Mouse (Mus musculus): Measurements from ENCODE around the gene Rnf167.

Rnf167 gene

DNA sequence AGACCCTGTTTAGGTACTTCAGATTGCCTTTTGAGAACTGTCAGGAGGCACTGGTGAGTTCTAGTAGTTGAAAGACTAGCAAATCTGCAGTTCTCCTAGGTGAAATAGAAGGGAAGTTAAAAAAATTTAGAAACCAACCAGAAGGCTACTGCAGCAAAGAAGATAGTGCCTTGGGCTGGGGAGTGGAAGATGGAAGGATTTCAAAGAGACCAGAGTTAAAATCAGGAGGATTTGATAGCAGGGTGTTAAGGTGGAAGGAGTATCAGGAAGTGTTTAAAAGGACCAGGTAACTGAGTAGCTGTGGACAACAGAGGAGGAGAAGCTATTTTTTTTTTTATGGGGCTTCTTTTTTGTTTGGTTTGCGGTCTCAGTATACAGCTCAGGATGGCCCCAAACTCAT lies 9.3 kb upstream of the Rnf167 start:
- no peak for DNase-seq (ENCODE audit: low spot score in 2 of 2)

DNA sequence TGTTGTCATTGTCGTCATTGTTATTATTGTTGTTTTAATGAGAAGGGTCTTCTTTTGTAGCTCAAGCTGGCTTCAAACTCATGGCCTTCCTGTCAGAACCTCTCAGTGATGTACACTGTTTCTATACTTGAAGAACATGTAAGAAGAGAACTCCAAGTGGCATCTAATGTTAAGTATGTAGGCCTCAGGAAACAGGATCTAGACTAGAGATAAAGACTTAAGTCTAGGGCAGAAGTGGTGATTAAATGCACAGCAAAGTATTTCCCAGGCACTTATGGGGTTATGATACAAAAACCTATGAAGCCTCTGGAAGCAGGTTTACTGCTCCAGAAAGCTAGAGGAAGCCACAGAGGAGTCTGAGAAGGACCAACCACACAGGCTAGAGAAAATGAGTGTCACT lies 8.7 kb upstream of the Rnf167 start:
- no peak for DNase-seq (ENCODE audit: low spot score in 2 of 2)

- DNase-seq (ENCODE audit: low spot score in 2 of 2), result no peak
These were observed 8.2 kb upstream of the Rnf167 start, which contains the start of gene Gp1ba for GRCm38 (mm10) chr11:70638714-70639278. TSS of gene Gp1ba (plus strand) at chr11:70639122.

DNA sequence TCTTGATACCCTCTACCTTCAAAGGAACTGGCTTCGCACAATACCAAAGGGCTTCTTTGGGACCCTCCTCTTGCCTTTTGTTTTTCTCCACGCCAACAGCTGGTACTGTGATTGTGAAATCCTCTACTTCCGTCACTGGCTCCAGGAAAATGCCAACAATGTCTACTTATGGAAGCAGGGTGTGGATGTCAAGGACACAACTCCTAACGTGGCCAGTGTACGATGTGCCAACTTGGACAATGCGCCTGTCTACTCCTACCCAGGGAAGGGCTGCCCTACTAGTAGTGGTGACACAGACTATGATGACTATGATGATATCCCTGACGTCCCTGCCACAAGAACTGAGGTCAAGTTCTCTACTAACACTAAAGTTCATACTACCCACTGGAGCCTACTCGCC lies 7.1 kb upstream of the Rnf167 start:
- DNase-seq (ENCODE audit: low spot score in 2 of 2), result no peak

GRCm38 (mm10) chr11:70641241-70641640 lies 5.8 kb upstream of the Rnf167 start:
- no peak for DNase-seq (ENCODE audit: low spot score in 2 of 2)

DNA sequence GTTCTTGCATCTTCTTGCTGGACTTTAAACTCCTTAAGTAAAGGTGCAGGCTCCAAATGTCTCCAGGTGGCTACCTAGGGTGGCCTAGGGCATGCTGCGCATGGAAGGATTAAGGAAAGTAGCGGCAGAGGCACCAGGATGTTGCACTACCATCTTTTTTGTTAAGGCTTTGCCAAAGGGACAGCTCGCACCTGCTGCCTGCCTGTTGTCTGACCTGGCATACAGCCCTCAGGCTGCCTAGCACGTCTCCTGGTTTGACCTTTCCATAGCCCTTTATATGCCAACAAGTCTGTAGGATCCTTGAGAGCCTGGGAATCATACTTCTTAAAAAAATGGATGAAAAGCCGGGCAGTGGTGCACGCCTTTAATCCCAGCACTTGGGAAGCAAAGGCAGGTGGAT lies 4.0 kb upstream of the Rnf167 start:
- no peak for DNase-seq (ENCODE audit: low spot score in 2 of 2)

GRCm38 (mm10) chr11:70644564-70645103 lies 2.4 kb upstream of the Rnf167 start:
- DNase-seq (ENCODE audit: low spot score in 2 of 2), result no peak

- DNase-seq (ENCODE audit: low spot score in 2 of 2), result no peak
These were observed 1.4 kb upstream of the Rnf167 start for GRCm38 (mm10) chr11:70645461-70646258.

GRCm38 (mm10) chr11:70646259-70646555 lies 828 bp upstream of the Rnf167 start:
- DNase-seq (ENCODE audit: low spot score in 2 of 2), result no peak

GRCm38 (mm10) chr11:70647716-70648420 lies 833 bp downstream of the Rnf167 start:
- no peak for DNase-seq (ENCODE audit: low spot score in 2 of 2)

DNA sequence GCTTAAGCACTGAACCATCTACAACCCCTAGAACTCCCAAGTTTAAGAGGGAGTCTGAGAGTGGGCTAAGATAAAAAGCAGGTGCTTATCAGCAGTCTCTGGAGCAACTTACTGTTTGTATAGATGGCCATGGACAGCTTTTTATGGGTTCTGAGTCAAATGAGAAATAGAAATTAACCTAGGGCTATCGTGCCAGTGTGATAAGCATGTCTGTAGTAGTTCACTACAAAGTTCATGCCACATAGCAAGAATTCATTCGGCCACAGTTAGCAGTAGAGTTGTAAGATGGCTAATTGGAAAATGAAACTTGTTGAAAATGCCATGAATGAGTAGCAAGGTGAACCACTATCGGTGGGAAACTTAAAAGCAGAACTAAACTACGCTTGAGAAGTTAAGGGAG lies 1.5 kb downstream of the Rnf167 start:
- no peak for DNase-seq (ENCODE audit: low spot score in 2 of 2)

- no peak for DNase-seq (ENCODE audit: low spot score in 2 of 2)
These were observed 2.2 kb downstream of the Rnf167 start for GRCm38 (mm10) chr11:70649185-70649734.

DNA sequence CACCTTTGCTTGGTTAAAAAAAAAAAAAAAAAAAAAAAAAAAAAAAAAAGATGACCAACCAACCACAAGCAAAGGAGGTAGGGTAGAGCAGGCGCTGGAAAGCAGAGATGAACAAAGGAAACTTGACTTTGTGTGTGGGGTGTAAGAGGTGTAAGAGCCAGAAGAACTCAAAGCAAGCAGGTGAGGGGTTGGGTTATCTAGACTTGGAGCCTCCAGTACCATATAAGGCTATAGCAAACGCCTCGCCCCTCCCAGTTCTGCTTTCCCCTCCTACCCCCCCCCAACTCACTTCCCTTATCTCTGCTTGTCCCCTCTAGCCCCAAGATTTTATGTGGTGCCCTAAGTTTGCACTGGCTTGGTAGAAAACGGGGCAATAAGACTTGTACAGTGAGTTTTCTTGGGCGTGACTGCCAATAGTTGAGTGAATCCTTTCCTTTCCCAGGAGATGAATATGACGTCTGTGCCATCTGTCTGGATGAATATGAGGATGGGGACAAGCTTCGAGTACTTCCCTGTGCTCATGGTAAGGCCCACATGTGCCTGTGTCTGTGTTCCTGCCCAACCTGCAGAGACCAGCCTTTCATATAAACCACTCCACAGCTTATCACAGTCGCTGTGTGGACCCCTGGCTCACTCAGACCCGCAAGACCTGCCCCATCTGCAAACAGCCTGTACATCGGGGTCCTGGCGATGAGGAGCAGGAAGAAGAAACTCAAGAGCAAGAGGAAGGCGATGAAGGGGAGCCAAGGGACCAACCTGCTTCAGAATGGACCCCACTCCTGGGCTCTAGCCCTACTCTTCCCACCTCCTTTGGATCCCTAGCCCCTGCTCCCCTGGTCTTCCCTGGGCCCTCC lies 3.5 kb downstream of the Rnf167 start:
- DNase-seq (ENCODE audit: low spot score in 2 of 2), result no peak

DNA sequence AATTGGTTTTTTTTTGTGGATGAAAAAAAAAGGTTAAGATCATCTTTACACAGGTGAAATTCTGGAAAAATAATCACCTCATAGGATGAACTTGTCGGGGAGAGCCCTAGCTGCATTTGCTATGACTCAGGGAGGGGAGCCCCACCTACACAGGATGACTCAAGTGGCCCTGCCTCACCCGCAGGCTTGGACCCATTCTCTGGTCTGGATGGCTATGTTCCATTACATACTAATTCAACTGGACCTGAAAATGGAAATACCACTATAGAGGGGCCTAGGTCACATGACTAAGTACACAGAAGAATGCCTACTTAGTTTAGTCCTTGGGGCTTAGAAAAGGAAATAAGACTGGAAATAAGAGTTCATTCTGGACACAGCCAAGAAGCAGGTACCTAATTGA lies 4.4 kb downstream of the Rnf167 start:
- DNase-seq (ENCODE audit: low spot score in 2 of 2), result no peak

GRCm38 (mm10) chr11:70652029-70652883 lies 5.2 kb downstream of the Rnf167 start:
- DNase-seq (ENCODE audit: low spot score in 2 of 2), result no peak

GRCm38 (mm10) chr11:70652884-70653344 lies 5.9 kb downstream of the Rnf167 start:
- no peak for DNase-seq (ENCODE audit: low spot score in 2 of 2)

DNA sequence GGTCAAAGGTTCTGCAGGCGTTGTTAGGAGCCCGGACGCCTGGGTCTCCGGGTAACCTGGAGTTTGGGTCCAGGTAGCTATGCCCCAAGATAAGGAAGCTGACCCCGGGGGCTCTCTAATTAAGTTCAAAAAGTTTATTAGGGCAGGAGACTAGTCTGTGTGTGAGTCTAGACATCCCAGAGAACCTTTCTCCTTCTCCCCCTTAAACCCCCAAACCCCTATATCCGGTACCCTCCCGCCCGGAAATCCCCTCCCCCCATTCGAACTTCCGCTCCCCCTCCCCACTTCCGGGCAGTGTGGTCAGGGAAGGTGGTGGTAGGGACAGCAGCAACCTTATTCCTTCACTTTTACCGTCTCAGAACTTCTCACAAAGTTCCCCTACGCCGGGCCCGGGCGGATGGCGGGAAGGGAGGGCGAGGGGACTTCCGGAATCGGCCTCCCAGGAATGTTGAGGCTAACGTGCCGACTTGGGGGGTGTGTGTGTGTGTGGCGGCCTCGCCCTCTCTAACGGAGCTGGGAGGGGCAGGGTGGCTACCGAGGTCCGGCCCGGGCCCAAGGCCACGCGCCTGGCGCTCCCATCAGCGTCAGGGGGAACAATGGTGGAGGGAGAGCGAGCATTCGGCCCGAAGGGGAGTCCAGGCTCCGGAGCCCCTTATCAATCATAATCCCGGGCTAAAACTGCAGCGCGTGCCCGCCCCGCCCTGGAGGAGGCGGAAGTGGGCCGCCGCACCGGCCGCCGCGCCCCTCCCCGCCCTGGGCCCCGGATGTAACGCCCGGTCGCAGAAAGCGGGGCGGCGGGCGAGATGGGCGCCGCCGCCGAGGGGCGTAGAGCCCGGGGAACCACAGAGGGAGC lies 6.5 kb downstream of the Rnf167 start:
- DNase-seq (ENCODE audit: low spot score in 2 of 2), result peak in 1 of 2 experiments; percentile 44

GRCm38 (mm10) chr11:70654198-70654922 lies 7.3 kb downstream of the Rnf167 start, which contains the start of gene Pfn1:
TSS of gene Pfn1 (minus strand) at chr11:70654644.
- DNase-seq (ENCODE audit: low spot score in 2 of 2), result peak; percentile 58 to 66

Measured in right cerebral cortex, adult 2 months (tissue).